Mouse (Mus musculus) embryo, embryonic 11 days (tissue): Measurements from ENCODE around the gene Cyp2a12.
"Not testable (repeated sequence)": the region's sequence is repeated elsewhere in the genome, so short reads cannot be mapped to it uniquely, and the experiment has no call there.

Experiments used
- DNase-seq: peaks from one replicate; pipeline ENCODE4 v3.0.0-alpha.2; 2015

Cyp2a12 gene

GRCm38 (mm10) chr7:27028789-27029188, at the start of gene Cyp2a12:
Gene Cyp2a12, plus strand, starts transcription at chr7:27029081.
- no peak for DNase-seq

DNA sequence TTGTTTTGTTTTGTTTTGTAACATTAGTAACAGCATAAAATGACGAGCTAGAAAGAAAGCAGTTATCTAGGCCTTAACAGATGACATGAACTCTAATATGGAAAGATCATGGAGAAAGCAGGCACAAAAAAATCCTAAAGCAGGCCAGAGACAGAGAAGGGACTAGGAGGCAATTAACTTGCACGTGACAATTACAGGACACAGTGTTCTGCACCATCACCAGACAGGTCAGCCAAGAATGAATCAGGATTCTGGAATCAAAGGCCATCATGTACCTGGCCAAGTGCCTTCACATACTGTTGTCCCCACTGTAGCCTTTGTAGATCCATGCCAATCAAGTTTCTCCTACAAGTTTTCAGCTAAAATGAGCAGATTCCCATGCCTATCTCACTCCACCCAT, 47.4 kb upstream of the Cyp2a12 start:
- DNase-seq, result not testable (repeated sequence)

- not testable (repeated sequence) for DNase-seq
These were observed 46.9 kb upstream of the Cyp2a12 start for GRCm38 (mm10) chr7:26981937-26982336.

- no peak for DNase-seq
These were observed 46.3 kb upstream of the Cyp2a12 start for GRCm38 (mm10) chr7:26982551-26982950.

GRCm38 (mm10) chr7:26983151-26983550, 45.7 kb upstream of the Cyp2a12 start:
- not testable (repeated sequence) for DNase-seq

GRCm38 (mm10) chr7:27026581-27026980, 2.3 kb upstream of the Cyp2a12 start:
- not testable (repeated sequence) for DNase-seq

DNA sequence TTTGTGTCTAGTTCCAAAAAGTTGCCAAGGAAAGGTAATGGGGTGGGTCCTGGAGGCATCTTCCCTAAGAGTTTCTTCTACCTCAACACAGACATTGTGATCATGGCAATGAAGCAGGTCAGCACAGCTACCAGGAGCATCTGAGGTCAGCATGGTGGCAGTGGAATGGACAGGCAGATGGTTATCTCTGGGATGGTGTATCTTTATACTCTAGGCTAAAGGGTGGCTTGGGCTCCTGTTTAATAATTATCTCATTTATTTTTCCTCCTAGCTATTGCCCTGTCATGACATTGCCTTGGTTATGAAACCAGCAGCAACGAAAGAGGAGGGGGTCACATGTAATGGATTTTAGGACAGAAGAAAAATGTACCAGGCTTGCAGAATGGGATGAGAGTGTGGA, 20.0 kb downstream of the Cyp2a12 start:
- DNase-seq, result not testable (repeated sequence)

- DNase-seq, result not testable (repeated sequence)
These were observed 30.5 kb downstream of the Cyp2a12 start for GRCm38 (mm10) chr7:27059333-27059732.

GRCm38 (mm10) chr7:27059896-27060295, 31.0 kb downstream of the Cyp2a12 start:
- DNase-seq, result not testable (repeated sequence)

DNA sequence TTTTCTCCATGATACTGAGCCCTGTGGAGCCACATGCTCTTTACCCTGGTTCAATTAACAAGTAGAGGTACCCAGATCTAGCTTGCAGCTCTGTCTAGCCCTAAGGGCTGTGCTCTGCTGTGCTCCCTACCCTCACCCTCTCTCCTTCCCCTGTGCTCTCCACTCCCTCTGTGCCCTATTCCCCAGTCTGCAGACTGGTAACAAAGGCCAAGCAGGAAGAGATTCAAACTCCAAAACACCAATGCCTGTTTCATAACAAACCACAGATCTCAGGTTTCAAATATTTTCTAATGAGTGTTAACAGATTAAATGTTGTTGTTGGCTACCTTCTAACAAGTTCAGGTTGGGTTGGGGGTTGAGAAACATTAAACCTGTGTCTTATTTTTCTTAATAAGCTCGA, 49.8 kb downstream of the Cyp2a12 start:
- no peak for DNase-seq

DNA sequence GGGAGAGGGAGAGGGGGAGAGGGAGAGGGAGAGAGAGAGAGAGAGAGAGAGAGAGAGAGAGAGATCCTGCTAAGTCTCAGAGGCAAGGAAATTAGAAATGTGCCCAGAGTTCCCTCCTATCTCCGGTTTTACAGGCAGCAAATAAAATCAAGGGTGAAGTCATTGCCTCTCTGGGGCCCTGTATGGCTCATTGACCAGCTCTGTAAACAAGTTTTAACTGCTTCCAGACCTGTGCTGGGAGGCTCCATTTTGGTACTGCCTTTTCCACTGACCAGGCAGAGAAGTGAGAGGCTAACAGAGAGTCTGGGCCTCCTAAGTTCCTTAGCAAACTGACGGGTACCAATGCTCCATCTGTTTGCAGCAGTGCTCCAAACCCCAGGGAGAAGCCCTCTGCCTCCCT, 52.7 kb downstream of the Cyp2a12 start:
- DNase-seq, result peak; percentile 19
